Mouse (Mus musculus): ENCODE measurements around the gene Ckap2.

DNA sequence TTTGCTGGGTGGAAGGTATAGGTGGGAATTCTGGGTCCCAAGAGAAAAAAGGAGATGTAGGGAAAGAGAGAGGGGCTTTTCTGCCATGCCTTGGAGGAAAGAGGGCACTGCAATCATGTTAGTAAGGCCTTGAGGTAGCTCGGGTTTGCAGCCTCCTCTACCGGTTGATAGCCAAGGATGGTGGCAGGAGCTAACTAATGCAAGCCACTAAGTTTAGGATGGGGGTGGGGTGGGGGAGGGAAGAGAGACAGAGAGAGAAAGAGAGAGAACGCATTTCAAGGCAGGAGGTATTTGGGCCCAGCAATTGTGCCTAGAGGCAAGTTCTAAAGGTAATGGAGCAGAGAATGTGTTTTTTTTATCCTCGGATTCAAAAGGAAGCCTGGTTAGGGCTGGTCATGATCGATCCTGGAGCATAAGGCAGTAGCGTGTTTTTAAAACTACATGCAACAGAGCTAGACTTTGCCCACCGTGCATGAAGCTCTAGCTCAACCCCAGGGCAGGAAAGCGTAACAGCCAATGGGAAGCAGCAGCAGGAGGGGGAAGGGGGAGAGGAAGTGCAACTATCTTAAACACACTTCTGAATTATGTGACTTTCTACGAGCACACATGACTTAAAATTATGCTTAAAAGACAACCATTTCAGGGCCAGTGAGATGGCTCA lies 37.8 kb downstream of the Ckap2 start:
- TF ChIP-seq CTCF (IDR thresholded peaks at IDR 0.05; ENCODE audit: low read depth, low read length) (no peak), POLR2A (IDR thresholded peaks at IDR 0.05; ENCODE audit: extremely low read depth, insufficient read depth, low read length) (no peak)

Measured in liver, adult 2 months (tissue).